Mouse (Mus musculus) B cell, adult 2 months (primary cell): ENCODE measurements around the gene Amotl1.

Source experiments
- DNase-seq, 2 experiments: peaks; one replicate each; pipeline ENCODE4 v3.0.0; 2022

The Amotl1 gene

GRCm38 (mm10) chr9:14636244-14636643 lies 8.6 kb downstream of the Amotl1 start:
- DNase-seq, result no peak

GRCm38 (mm10) chr9:14635551-14635950 lies 9.3 kb downstream of the Amotl1 start:
- no peak for DNase-seq

GRCm38 (mm10) chr9:14634155-14634554 lies 10.7 kb downstream of the Amotl1 start:
- no peak for DNase-seq

GRCm38 (mm10) chr9:14632365-14633163 lies 12.3 kb downstream of the Amotl1 start:
- DNase-seq, result no peak

- DNase-seq, result no peak
These were observed 13.1 kb downstream of the Amotl1 start for GRCm38 (mm10) chr9:14631729-14632128.

- no peak for DNase-seq
These were observed 17.3 kb downstream of the Amotl1 start for GRCm38 (mm10) chr9:14627525-14627924.

GRCm38 (mm10) chr9:14625961-14626360 lies 18.9 kb downstream of the Amotl1 start:
- DNase-seq, result no peak

- DNase-seq, result no peak
These were observed 19.8 kb downstream of the Amotl1 start for GRCm38 (mm10) chr9:14625024-14625423.

- no peak for DNase-seq
These were observed 20.9 kb downstream of the Amotl1 start for GRCm38 (mm10) chr9:14623928-14624327.

- DNase-seq, result no peak
These were observed 21.6 kb downstream of the Amotl1 start for GRCm38 (mm10) chr9:14623250-14623649.

- no peak for DNase-seq
These were observed 22.0 kb downstream of the Amotl1 start for GRCm38 (mm10) chr9:14622848-14623247.

- DNase-seq, result no peak
These were observed 24.7 kb downstream of the Amotl1 start for GRCm38 (mm10) chr9:14620107-14620506.

- no peak for DNase-seq
These were observed 29.6 kb downstream of the Amotl1 start for GRCm38 (mm10) chr9:14614931-14615880.

GRCm38 (mm10) chr9:14614205-14614930 lies 30.5 kb downstream of the Amotl1 start:
- DNase-seq, result no peak

- no peak for DNase-seq
These were observed 31.3 kb downstream of the Amotl1 start for GRCm38 (mm10) chr9:14613308-14614204.

- no peak for DNase-seq
These were observed 32.3 kb downstream of the Amotl1 start for GRCm38 (mm10) chr9:14612588-14612987.

GRCm38 (mm10) chr9:14608521-14608920 lies 36.3 kb downstream of the Amotl1 start:
- DNase-seq, result no peak

GRCm38 (mm10) chr9:14607464-14607863 lies 37.4 kb downstream of the Amotl1 start:
- DNase-seq, result no peak

- no peak for DNase-seq
These were observed 38.9 kb downstream of the Amotl1 start for GRCm38 (mm10) chr9:14605992-14606391.

GRCm38 (mm10) chr9:14604363-14604762 lies 40.5 kb downstream of the Amotl1 start:
- no peak for DNase-seq

- DNase-seq, result no peak
These were observed 41.4 kb downstream of the Amotl1 start for GRCm38 (mm10) chr9:14603475-14603874.

- no peak for DNase-seq
These were observed 45.1 kb downstream of the Amotl1 start for GRCm38 (mm10) chr9:14599799-14600198.
